Mouse (Mus musculus): ENCODE results near the gene Map3k4. TPM values are rescaled to one million over a fixed set of nuclear protein-coding genes. Genes with fewer than 3 reads are reported as not detected.
"Not testable (repeated sequence)": the region's sequence is repeated elsewhere in the genome, so short reads cannot be mapped to it uniquely, and the experiment has no call there.

Gene Map3k4
- total RNA-seq, 2 experiments from 2014 or later, result 45.1 to 54.7 TPM

DNA sequence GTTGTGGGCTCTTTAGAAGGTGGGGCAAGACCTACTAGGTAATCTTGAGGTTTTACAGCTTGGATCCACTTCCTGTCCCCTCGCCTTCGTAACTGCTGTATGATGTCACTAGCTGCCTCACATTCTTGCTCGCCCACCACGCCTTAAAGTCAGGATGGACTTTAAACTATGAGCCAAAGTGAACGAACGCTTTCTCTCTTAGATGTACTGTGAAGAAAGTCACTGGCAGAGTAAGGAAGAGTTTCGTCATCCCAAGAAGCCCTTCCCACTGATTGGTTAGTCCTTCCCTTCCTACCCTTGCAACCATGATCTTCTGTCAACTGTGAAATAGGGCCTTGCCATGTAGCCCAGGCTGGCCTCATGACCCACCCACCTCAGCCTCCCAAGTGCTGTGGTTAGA, 87.5 kb downstream of the Map3k4 start:
- no peak for DNase-seq (ENCODE audit: low spot score in 2 of 2)
- intact Hi-C loops (cut with DNase I), result no loop called here

DNA sequence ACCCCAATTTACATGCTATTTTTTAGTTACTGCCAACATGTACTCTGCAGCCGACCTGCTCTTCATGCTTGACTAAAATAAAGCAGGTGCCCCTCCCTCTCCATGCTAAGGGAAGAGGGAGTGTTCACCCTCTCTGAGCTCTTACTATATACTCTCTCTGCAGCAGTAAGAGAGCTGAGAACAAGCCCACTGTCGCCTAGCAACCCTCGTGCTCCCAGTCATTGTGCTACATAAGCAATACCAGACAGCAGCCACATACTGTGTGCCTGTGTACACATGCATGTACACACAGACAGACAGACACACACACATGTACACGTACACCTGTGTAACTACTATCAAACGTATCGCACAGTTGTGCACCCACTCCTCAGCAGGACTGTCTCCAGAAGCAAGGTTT, 88.4 kb downstream of the Map3k4 start:
- no peak for DNase-seq (ENCODE audit: low spot score in 2 of 2)
- intact Hi-C loops (cut with DNase I), result no loop called here

DNA sequence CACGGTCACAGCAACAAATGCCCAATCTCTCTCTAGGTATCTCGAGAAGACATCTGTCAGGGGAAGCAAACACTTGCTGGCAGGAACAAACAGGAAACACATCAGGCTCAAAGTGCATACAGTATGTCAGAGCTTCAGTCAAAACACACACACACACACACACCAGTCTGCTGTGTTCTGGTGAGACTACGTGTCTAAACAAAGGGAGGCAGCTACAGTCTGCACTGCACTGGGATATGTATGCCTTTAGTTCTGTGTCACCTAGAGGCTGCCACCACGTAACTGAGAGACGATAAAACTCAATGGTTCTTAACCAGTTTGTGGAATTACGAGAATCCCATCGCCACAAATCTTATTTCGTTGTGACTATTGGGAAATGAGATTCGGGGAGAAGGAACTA, 88.8 kb downstream of the Map3k4 start:
- DNase-seq (ENCODE audit: low spot score in 2 of 2), result no peak
- intact Hi-C loops (cut with DNase I), result loop anchor here (5.0 kb wide), 1 partner anchor 143 kb away; no protein-coding TSS in a partner anchor

DNA sequence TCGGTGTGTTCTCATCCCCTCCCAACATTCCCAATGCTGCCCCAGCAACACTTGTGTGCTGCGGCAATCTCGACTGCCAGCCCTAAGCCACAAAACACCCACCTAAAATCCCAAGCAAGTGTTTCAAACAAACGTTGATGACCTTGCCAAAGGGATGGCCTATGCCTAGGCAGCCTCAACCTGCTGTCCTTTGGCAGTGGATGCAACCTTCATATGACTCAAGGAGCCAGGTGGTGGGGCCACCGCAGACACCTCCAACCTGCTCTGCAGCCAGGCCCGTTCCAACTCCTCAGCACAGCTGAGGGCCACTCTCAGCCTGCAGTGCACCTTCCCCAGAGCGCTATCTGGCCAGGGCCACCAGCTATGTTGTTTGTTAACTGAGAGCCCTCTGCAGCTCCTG, 90.1 kb downstream of the Map3k4 start:
- DNase-seq (ENCODE audit: low spot score in 2 of 2), result no peak
- intact Hi-C loops (cut with DNase I), result loop anchor here (5.0 kb wide), 1 partner anchor 144 kb away; no protein-coding TSS in a partner anchor

DNA sequence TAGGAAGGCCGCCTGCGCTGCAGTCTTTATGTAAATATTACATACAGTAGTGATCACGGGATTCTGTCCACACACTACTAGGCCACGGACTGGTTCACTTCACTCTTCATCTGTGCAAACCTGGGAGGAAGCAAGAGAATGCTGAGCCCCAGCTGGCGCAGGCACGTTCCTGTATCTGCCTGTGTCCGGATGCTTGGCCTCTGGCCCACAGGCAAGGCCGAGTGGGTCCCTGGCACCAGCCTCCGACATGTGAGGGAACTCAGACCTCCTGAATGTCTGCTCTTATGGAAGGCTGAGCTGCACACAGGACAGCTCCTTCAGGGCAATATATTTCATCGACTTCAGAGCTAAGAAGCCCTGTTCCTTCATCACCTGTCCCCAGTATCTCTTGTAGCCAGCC, 90.6 kb downstream of the Map3k4 start:
- intact Hi-C loops (cut with DNase I), result loop anchor here (5.0 kb wide), 1 partner anchor 144 kb away; no protein-coding TSS in a partner anchor
- DNase-seq (ENCODE audit: low spot score in 2 of 2), result no peak

DNA sequence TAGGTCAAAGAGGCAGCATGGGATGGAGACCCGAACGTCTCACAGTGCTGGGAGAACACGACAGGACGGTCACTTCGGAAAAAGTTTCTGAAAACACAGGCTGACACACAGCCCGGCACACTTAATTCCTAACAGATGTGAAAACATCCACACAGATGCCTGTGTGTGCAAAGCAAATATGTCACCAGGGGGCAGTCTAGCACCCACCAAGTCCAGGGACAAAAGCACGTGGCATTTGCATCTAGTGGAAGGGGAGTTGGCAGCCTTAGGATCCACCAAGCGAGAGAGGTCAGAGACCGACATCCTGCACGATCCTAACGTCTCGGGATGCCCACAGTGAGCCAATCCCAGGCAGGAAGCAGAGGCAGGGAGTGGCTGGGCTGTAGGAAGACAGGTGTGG, 92.0 kb downstream of the Map3k4 start:
- DNase-seq (ENCODE audit: low spot score in 2 of 2), result no peak
- intact Hi-C loops (cut with DNase I), result loop anchor here (5.0 kb wide), 1 partner anchor 146 kb away; no protein-coding TSS in a partner anchor

DNA sequence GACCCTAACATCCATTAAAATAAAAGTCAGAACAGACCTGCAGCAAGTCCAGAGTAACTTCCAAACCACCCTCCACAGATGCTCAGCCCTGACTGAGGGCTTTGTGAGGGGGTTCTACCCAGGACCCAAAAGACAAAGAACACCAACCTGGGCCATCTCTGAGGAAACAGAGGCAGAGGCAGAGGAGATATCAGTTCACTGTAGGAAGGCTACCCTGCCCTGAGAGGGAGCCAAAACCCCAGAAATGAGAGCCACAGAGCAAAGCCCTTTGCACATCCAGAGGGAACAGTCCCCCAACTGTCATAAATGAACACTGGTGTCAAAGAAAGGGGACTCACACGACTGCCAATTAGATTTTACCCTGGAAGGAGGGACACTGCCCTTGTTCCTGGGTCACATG, 93.4 kb downstream of the Map3k4 start:
- DNase-seq (ENCODE audit: low spot score in 2 of 2), result no peak
- intact Hi-C loops (cut with DNase I), result loop anchor here (5.0 kb wide), 1 partner anchor 147 kb away; no protein-coding TSS in a partner anchor

DNA sequence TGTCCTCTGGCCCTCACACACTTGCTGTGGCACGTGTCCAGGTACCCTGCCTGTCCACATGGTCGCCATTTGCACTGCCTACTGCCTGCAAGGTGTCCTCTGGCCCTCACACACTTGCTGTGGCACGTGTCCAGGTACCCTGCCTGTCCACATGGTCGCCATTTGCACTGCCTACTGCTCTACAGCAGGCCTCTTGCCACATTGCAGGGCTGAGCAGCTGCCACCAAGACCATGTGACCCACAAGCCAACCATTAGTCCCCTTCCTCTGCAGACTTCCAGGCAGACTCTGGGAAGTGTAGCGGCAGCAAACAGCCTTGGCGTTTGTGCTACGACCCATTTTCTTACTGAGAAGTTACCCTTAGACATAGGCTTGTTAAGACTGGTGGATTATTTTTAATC, 94.0 kb downstream of the Map3k4 start:
- intact Hi-C loops (cut with DNase I); DNase-seq (ENCODE audit: low spot score in 2 of 2): not testable (repeated sequence)

DNA sequence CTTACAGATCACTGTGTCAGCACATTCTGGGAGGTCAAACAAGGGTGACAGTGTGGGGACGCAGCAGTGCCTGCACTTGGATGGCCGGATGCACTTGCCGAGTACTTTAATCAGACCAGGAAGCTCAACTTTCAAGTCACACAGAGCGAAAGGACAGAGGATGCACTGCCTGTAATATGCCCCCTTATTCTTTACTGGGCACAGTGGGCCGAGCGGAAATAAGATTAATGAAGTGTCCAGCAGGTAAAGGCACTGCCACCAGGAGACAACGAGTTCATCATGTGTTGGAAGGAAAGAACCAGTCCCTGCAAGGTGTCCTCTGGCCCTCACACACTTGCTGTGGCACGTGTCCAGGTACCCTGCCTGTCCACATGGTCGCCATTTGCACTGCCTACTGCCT, 94.5 kb downstream of the Map3k4 start:
- no peak for DNase-seq (ENCODE audit: low spot score in 2 of 2)
- intact Hi-C loops (cut with DNase I), result no loop called here

DNA sequence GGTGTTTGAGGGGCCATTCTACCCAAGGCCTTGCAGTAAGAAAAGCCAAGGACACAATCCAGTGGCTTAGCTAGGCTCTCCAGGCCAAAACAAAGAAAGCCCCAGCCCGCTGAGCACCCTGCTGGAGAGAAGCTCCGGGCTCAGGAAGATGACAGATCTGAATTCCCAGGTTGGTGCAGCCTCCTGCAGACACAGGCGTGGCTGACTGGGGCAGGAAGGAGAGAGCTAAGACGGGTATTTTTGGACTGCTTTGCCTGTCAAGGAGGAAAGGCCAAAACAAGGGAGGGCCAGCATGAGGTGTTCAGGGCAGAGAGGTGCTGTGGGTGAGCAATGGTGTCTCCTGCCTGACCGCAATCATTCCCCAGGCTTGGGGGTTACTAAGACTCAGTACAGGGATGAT, 94.9 kb downstream of the Map3k4 start:
- DNase-seq (ENCODE audit: low spot score in 2 of 2), result no peak
- intact Hi-C loops (cut with DNase I), result no loop called here

DNA sequence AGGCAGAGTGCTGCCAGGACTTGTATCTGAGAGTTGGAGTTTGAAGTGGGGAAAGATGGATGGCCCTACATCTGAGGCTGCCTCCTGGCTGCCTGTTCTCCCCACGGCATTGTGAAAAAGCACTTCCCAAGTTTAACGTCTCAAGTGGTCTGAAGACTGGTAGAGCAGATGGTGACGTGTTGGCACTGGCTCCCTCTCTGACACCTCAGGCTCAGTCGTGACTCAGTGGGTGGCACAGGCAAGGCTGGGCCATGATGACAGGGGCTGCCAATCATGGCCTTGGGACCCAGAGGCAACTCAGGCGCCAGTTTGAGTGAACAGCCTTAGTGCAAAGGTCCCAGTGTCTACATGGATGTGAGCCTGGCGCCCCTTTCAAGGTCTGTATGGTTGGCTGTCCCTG, 96.7 kb downstream of the Map3k4 start:
- DNase-seq (ENCODE audit: low spot score in 2 of 2), result peak; percentile 57 to 65
- intact Hi-C loops (cut with DNase I), result no loop called here

DNA sequence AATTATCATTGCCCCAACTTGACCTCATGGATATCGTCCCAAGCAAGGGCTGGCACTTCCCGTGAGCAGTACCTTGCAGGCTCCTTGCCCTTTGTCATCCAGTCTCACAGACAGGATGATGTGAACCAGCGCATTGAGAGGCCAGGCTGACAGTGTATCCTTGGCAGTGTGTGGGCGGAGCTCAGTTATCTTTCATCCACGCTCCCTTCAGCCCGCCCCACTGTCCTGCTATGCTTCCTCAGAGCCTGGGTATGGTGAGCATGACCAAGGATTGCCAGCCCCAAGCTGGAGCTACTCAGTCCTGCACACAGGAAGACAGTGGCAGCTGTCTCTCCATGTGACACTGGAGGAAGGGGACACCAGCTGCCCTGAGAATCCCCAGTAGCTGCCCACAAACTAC, 102.4 kb downstream of the Map3k4 start:
- intact Hi-C loops (cut with DNase I), result no loop called here
- DNase-seq (ENCODE audit: low spot score in 2 of 2), result no peak

DNA sequence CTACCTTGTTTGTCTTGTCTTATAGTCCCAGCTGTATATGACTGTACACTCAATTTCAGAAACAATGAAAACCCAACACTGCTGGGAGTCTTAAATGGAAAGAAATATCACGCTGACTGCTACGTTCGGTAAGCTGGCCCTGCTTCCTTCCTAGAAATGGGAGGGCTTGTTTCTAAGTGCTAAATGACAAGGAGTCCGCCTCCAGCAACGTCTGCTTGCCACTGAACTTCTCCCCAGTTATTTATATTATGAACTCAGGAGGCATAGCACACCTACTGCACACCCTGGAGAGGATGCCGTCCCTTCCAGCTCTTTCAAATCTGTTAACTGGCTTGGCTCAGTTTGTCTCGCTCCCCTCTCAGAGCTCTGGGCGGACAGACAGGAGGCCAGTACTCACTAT, 105.2 kb downstream of the Map3k4 start:
- DNase-seq (ENCODE audit: low spot score in 2 of 2), result no peak
- intact Hi-C loops (cut with DNase I), result no loop called here

DNA sequence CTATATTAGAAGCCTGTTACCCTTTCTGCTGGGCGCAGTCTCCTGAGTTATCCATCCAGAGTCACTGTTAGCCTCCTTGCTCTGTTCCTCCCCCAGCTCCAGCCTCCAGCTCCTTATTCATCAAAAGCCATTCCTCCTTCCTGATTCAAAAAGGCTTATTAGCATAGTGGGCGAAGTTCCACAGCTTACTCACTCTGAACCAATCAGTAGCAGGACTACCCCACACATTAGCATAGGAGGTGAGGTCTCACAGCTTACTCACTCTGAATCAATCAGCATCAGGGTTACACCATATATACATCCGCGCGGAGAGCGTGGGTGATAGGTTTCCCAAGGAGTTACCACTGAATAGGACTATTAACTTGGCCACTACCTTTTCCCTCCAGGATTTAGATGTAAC, 106.3 kb downstream of the Map3k4 start:
- intact Hi-C loops (cut with DNase I), result no loop called here
- no peak for DNase-seq (ENCODE audit: low spot score in 2 of 2)

DNA sequence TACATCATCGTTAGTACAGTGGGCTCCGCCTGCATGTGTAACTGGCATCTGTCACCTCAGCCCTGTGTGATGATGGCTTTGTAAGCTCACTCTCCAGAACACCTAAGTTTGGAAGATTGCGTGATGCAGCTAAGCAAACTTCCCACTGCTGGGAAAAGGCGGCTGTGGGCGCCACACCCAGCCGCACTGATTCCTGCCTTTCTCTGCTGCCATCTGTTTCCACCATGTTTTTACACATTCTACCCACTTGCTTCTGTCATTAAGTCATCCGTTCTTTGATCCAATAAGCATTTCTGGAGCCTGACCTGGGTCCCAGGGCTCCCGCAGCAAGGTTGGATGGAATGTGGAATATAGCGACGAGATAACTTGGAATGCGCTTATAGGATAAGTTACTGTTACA, 106.7 kb downstream of the Map3k4 start:
- DNase-seq (ENCODE audit: low spot score in 2 of 2), result peak in 1 of 2 experiments; percentile 47
- intact Hi-C loops (cut with DNase I), result loop anchor here (2.0 kb wide), 1 partner anchor 93 kb away; the partner anchor contains the start of gene Agpat4

DNA sequence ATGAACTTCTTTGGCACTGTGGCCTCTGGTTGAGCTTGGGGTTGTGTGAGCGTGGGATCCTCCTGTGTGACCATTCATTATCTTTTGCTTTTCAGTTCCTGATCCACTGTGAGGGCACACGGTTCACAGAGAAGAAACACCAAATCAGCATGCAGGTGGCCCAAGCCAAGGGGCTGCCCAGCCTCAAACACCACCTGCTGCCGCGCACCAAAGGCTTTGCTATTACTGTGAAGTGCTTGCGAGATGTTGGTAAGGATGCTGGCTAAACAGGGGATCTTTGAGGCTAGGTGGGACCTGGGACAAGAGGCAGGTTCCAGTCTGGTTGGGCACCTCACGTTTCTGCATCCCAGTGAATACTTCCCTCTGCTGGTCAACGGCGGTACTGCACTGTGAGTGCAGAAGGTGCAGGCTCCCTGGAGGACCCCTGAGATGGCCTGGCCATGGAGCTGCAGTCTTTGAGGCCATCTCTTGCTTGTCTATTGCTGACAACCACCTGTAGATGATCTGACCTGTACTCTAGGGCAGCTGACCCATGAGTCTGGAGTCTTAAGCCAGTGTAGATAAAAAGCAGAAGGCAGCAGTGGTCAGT, 108.0 kb downstream of the Map3k4 start:
- peak; percentile 78 to 84 for DNase-seq (ENCODE audit: low spot score in 2 of 2)
- intact Hi-C loops (cut with DNase I), result loop anchor here (1.0 to 2.0 kb wide), 2 partner anchors 92 to 171 kb away; partner anchors contain the start of gene Agpat4

DNA sequence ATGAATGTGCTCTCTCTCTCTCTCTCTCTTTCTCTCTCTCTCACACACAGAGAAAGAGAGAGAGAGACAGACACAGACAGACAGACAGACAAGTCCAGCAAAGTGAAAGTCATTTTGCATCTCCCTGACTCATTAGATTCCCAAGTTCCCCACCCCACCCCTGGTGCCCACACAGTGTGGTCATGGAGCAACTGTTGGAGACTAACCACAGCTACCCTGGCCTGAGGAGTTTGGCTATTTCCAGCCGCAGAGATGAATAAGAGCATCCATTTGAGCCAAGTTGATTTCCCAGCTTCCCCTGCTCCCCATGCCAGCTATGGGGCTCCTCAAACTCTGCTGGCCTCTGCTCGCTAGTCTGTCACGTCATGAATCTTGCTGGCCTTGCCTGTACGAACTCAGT, 109.1 kb downstream of the Map3k4 start:
- DNase-seq (ENCODE audit: low spot score in 2 of 2), result no peak
- intact Hi-C loops (cut with DNase I), result loop anchor here (5.0 kb wide), 1 partner anchor 47 kb away; no protein-coding TSS in a partner anchor

DNA sequence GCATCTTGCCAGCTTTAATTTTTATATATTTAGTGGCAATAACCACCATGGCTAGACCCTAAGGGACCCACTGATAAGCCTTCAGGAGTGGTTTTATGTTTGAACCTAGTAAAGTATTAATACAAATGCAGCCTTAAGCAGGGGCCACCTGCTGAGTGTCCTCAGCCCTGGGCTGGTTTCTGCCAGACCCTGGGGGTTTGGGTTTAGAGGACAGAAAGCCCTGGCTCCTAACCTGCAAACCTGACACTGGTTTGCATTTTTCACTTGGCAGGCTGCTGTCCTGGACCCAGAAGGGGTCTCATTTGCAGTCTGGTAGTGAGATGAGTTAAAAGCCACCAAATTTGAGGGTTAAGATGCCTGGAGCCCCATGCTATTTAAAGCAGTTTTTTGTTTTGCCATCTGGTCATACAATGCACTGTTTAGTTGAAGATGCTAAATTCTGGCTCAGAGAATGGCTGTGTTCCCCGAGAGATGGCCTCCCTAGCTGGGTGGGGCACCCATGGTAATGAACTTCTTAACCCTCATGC, 111.5 kb downstream of the Map3k4 start:
- DNase-seq (ENCODE audit: low spot score in 2 of 2), result no peak
- intact Hi-C loops (cut with DNase I), result loop anchor here (5.0 kb wide), 1 partner anchor 45 kb away; no protein-coding TSS in a partner anchor

DNA sequence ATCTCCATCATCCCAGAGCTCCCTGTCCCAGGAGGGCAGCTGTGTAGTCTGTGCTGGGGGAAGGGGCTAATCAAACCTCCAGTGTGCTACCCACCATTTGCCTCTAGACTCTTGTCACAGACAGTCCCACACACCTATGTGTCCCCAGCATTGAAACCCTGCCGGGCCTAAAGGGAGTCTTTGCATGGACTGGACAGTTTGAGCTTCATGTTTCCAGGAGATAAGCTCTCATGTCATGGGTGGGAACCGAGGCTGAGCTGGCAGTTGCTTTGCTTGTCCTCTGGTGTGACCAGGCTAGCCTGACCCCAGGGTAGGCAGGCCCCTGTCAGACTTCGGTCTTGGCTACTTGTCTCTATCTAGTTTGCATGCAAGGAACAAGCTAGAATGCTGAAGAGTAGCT, 112.3 kb downstream of the Map3k4 start:
- no peak for DNase-seq (ENCODE audit: low spot score in 2 of 2)
- intact Hi-C loops (cut with DNase I), result loop anchor here (5.0 kb wide), 1 partner anchor 44 kb away; no protein-coding TSS in a partner anchor

DNA sequence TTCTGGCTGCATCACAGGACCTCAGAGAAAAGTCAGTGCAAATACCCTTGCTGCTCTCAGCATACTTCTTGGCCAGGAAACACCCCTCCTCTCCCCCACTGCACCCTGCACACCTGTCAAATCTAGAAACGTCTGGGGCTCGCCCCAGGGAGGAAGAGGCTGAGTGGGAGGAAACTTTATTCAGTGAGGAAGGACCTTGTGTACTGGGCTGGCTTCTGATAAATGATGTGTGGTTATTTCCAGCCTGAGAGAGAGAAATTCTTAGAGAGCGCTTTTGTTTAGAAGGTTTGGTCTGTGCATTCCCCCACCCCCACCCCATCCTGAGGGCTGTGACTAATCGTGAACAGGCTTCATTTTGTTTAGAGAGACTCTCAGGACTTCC, 112.9 kb downstream of the Map3k4 start:
- intact Hi-C loops (cut with DNase I), result loop anchor here (5.0 kb wide), 1 partner anchor 43 kb away; no protein-coding TSS in a partner anchor

DNA sequence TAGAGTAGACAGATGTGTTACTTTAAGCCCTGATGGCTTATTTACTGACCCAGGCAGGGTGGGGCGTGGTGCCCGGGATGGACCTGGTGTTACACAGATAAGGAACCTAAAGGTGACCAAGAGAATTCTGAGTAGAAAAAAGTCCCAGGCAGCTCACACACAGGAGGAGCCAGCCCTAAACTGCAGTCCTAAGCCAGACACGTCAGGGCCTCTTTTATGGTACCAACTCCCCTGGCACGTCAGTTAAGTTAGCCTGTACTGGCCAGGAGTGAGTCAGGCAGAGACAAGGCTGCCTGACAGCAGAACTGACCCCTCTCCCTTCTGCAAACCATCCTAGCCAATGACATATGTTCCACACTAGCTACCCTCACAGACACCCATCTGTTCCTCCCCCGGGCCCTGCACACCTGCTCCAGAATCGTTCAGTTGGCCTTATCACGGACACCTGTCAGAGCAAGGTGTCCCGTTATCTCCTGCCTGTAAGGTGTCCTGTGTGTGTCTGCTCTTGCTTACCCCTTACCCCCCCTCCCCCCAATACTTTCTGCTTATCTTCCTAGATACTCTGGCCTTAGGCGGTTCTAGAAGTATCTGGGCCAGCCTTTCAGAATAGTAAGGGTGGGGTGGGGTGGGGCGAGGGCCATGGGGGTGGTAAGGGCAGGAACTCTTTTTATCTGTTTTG, 113.4 kb downstream of the Map3k4 start:
- DNase-seq (ENCODE audit: low spot score in 2 of 2), result no peak
- intact Hi-C loops (cut with DNase I), result loop anchor here (5.0 kb wide), 1 partner anchor 43 kb away; no protein-coding TSS in a partner anchor

More for the DNA sequence above, 112.9 kb downstream of the Map3k4 start:
- DNase-seq (ENCODE audit: low spot score in 2 of 2), result no peak
